Mouse (Mus musculus): ENCODE measurements around the gene Doc2b. TPM values are rescaled to one million over a fixed set of nuclear protein-coding genes. Genes with fewer than 3 reads are reported as not detected.

The Doc2b gene
- 2.9 and 3.7 TPM in 2 replicates for polyA plus RNA-seq (2014; fragmentation: Nextera tagmentation; extraction: Ambion mirVana)

GRCm38 (mm10) chr11:75796029-75796445, at the start of gene Doc2b:
Doc2b (minus strand) TSS chr11:75796049.
- Histone ChIP-seq H3K36me3 (replicated peaks; ENCODE audit: control insufficient read depth, insufficient read depth) (no peaks in the 10 kb centered on the region), H3K27ac (no peak within 1 kb of the TSS), H3K9ac (peak within 1 kb of the TSS; percentile 58), H3K4me1 (replicated peaks; ENCODE audit: control insufficient read depth, insufficient read depth, low read length) (peaks cover 7% of the 10 kb centered on the region; the same call in 1 of the 2 replicates), H3K27me3 (ENCODE audit: control insufficient read depth, insufficient read depth, low read length) (peaks cover 43% of the 10 kb centered on the region), H3K4me2 (replicated peaks) (peak within 1 kb of the TSS; percentile 64), H3K4me3 (replicated peaks; ENCODE audit: low read length) (peak within 1 kb of the TSS; percentile 50), H3K9me3 (ENCODE audit: control insufficient read depth, low read length) (no peaks in the 10 kb centered on the region)
- peak; percentile 87 for ATAC-seq (ENCODE audit: low FRiP score)
- 6% methylated on average over 22 of the region's 37 CpGs for WGBS
- DNase-seq (ENCODE audit: low spot score): peak; percentile 68

GRCm38 (mm10) chr11:75842904-75843619, 47.2 kb upstream of the Doc2b start:
- no peak overlapping the region for H3K27ac ChIP-seq
- no peaks in the 10 kb centered on the region for H3K36me3 ChIP-seq (replicated peaks; ENCODE audit: control insufficient read depth, insufficient read depth)
- no peak overlapping the region for H3K4me3 ChIP-seq (replicated peaks; ENCODE audit: low read length)
- no peak overlapping the region for H3K9ac ChIP-seq
- no peaks in the 10 kb centered on the region for H3K27me3 ChIP-seq (ENCODE audit: control insufficient read depth, insufficient read depth, low read length)
- no peak overlapping the region for H3K4me2 ChIP-seq (replicated peaks)
- peaks cover 15% of the 10 kb centered on the region for H3K4me1 ChIP-seq (replicated peaks; ENCODE audit: control insufficient read depth, insufficient read depth, low read length)
- no peak for ATAC-seq (ENCODE audit: low FRiP score)
- WGBS: 62% methylated on average over 4 of the region's 4 CpGs
- H3K9me3 ChIP-seq (ENCODE audit: control insufficient read depth, low read length): no peaks in the 10 kb centered on the region
- DNase-seq (ENCODE audit: low spot score): no peak

GRCm38 (mm10) chr11:75841503-75841902, 45.7 kb upstream of the Doc2b start:
- Histone ChIP-seq H3K4me3 (replicated peaks; ENCODE audit: low read length) (no peak overlapping the region), H3K4me2 (replicated peaks) (no peak overlapping the region), H3K4me1 (replicated peaks; ENCODE audit: control insufficient read depth, insufficient read depth, low read length) (peaks cover 11% of the 10 kb centered on the region), H3K36me3 (replicated peaks; ENCODE audit: control insufficient read depth, insufficient read depth) (no peaks in the 10 kb centered on the region), H3K27me3 (ENCODE audit: control insufficient read depth, insufficient read depth, low read length) (no peaks in the 10 kb centered on the region), H3K9me3 (ENCODE audit: control insufficient read depth, low read length) (no peaks in the 10 kb centered on the region), H3K9ac (no peak overlapping the region), H3K27ac (no peak overlapping the region)
- 56% methylated on average over 3 of the region's 3 CpGs for WGBS
- ATAC-seq (ENCODE audit: low FRiP score): no peak
- no peak for DNase-seq (ENCODE audit: low spot score)

DNA sequence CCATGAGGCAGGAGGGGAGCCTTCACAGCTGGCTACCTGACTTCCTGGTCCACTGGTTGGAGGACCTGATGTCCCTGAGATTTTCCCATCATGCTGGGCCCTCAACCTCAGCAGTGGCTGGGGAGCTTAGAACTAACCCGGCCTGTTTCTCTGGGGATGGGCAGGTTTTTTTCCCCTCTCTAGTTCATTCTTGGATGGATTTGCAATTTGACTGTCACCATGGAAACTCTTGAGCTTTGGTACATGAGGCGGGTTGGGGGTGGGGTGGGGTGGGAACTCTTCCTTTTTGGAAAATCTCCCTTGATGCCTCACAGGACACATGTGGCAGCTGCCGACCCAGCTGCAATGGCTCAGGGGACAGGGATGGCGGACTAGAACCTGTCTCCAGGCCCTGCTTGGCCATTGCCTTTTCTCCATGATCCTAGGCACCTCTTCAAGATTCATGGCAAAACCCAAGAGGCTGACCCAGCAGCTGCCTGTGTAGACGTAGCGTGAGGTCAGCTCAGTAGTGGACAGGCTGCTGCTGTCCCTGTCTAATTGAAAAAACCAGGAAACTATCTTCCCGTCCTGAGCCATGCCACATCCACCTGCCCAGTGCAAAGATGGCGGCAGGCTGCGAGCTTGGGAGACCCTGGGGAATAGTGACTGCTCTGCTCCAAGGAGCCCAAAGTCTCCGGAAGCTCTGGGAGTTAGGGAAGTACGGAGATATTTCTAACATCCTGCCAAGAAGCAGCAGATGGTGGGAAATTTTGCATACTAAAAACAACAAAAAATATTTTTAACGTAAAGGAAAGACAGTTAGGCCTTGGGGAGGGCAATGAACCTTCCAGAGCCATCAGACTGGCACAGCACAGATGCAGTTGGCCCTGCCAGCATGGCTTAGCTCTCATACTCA, 43.9 kb upstream of the Doc2b start:
- DNase-seq (ENCODE audit: low spot score) (no peak), ATAC-seq (ENCODE audit: low FRiP score) (no peak)
- no peak overlapping the region for H3K27ac ChIP-seq
- no peak overlapping the region for H3K9ac ChIP-seq
- H3K9me3 ChIP-seq (ENCODE audit: control insufficient read depth, low read length): no peaks in the 10 kb centered on the region
- H3K36me3 ChIP-seq (replicated peaks; ENCODE audit: control insufficient read depth, insufficient read depth): no peaks in the 10 kb centered on the region
- H3K4me3 ChIP-seq (replicated peaks; ENCODE audit: low read length): no peak overlapping the region
- no peak overlapping the region for H3K4me2 ChIP-seq (replicated peaks)
- H3K27me3 ChIP-seq (ENCODE audit: control insufficient read depth, insufficient read depth, low read length): no peaks in the 10 kb centered on the region
- H3K4me1 ChIP-seq (replicated peaks; ENCODE audit: control insufficient read depth, insufficient read depth, low read length): peaks cover 11% of the 10 kb centered on the region; the same call in 1 of the 2 replicates
- 65% methylated on average over 12 of the region's 12 CpGs for WGBS

- H3K4me3 ChIP-seq (replicated peaks; ENCODE audit: low read length): no peak overlapping the region
- no peaks in the 10 kb centered on the region for H3K9me3 ChIP-seq (ENCODE audit: control insufficient read depth, low read length)
- ATAC-seq (ENCODE audit: low FRiP score) (no peak), DNase-seq (ENCODE audit: low spot score) (no peak)
- H3K4me2 ChIP-seq (replicated peaks): no peak overlapping the region
- H3K9ac ChIP-seq: no peak overlapping the region
- peaks cover 11% of the 10 kb centered on the region; the same call in 1 of the 2 replicates for H3K4me1 ChIP-seq (replicated peaks; ENCODE audit: control insufficient read depth, insufficient read depth, low read length)
- no peaks in the 10 kb centered on the region for H3K36me3 ChIP-seq (replicated peaks; ENCODE audit: control insufficient read depth, insufficient read depth)
- H3K27me3 ChIP-seq (ENCODE audit: control insufficient read depth, insufficient read depth, low read length): no peaks in the 10 kb centered on the region
- H3K27ac ChIP-seq: no peak overlapping the region
- WGBS: 77% methylated on average over 10 of the region's 10 CpGs
Observed at GRCm38 (mm10) chr11:75838861-75839426, 43.1 kb upstream of the Doc2b start.

- H3K27me3 ChIP-seq (ENCODE audit: control insufficient read depth, insufficient read depth, low read length): no peaks in the 10 kb centered on the region
- H3K4me3 ChIP-seq (replicated peaks; ENCODE audit: low read length): no peak overlapping the region
- H3K9me3 ChIP-seq (ENCODE audit: control insufficient read depth, low read length): no peaks in the 10 kb centered on the region
- H3K4me2 ChIP-seq (replicated peaks): no peak overlapping the region
- H3K9ac ChIP-seq: no peak overlapping the region
- H3K27ac ChIP-seq: no peak overlapping the region
- no peak for ATAC-seq (ENCODE audit: low FRiP score)
- H3K36me3 ChIP-seq (replicated peaks; ENCODE audit: control insufficient read depth, insufficient read depth): no peaks in the 10 kb centered on the region
- DNase-seq (ENCODE audit: low spot score): no peak
- H3K4me1 ChIP-seq (replicated peaks; ENCODE audit: control insufficient read depth, insufficient read depth, low read length): peaks cover 6% of the 10 kb centered on the region; the same call in 1 of the 2 replicates
- WGBS: 59% methylated on average over 9 of the region's 11 CpGs
Observed at GRCm38 (mm10) chr11:75836240-75836610, 40.4 kb upstream of the Doc2b start.

DNA sequence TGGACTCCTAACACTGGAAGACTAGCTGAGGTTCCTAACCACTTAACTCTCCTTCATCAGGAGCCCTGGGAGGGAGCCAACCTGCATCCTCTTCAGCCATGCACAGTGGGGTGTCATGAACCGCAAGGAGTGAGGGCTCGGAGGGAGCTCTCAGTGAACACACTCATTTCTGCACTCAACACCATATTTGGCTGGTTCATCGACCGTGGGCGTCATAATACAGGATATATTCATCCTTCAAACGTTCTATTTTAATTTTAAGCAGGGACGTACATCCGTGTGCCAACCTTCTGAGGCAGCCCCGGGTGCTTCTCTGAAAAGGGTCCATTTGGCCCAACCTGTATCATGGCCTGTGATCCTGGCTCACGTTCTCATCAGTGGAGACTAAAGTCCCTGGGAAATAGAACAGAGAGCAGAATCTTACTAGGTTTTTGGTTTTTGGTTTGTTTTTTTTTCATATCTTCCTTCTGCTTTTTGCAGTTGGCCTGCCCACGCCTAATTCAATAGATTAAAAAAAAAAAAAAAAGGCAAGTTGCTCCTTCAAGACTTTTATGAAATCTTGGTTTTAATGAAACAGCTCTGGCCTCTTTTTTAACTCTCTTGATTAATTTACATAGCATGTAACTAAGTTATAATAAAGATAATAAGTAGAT, 39.9 kb upstream of the Doc2b start:
- WGBS: 81% methylated on average over 11 of the region's 11 CpGs
- 0 out of 2 replicates have a peak, but pooled peaks cover 6% of the 10 kb centered on the region for H3K4me1 ChIP-seq (replicated peaks; ENCODE audit: control insufficient read depth, insufficient read depth, low read length)
- H3K9me3 ChIP-seq (ENCODE audit: control insufficient read depth, low read length): no peaks in the 10 kb centered on the region
- no peaks in the 10 kb centered on the region for H3K36me3 ChIP-seq (replicated peaks; ENCODE audit: control insufficient read depth, insufficient read depth)
- no peak for DNase-seq (ENCODE audit: low spot score)
- no peak for ATAC-seq (ENCODE audit: low FRiP score)
- H3K4me2 ChIP-seq (replicated peaks): no peak overlapping the region
- no peak overlapping the region for H3K4me3 ChIP-seq (replicated peaks; ENCODE audit: low read length)
- H3K9ac ChIP-seq: no peak overlapping the region
- no peaks in the 10 kb centered on the region for H3K27me3 ChIP-seq (ENCODE audit: control insufficient read depth, insufficient read depth, low read length)
- H3K27ac ChIP-seq: no peak overlapping the region

DNA sequence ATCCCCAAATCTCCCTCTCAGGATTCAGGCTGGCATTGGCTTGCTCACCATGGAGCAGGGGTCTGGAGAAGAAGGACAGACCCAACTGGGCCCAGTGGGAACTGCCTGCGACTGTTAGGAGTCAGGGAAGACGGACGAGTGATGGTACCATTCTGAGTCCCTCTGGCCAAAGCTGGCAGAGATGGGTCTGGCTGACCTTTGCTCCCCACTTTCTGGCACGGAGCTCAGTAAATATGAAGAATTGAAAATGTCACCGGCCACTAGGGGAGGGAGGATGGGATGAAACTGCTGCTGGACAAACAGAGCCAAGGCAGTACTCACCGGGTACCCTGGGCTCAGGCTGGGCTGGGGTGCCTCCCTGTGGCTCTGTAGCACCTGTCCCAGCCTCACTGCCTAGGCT, 37.2 kb upstream of the Doc2b start:
- no peak overlapping the region for H3K27ac ChIP-seq
- WGBS: 79% methylated on average over 6 of the region's 6 CpGs
- H3K4me2 ChIP-seq (replicated peaks): no peak overlapping the region
- no peak overlapping the region for H3K4me3 ChIP-seq (replicated peaks; ENCODE audit: low read length)
- no peak for ATAC-seq (ENCODE audit: low FRiP score)
- H3K36me3 ChIP-seq (replicated peaks; ENCODE audit: control insufficient read depth, insufficient read depth): no peaks in the 10 kb centered on the region
- H3K27me3 ChIP-seq (ENCODE audit: control insufficient read depth, insufficient read depth, low read length): no peaks in the 10 kb centered on the region
- DNase-seq (ENCODE audit: low spot score): no peak
- no peaks in the 10 kb centered on the region for H3K4me1 ChIP-seq (replicated peaks; ENCODE audit: control insufficient read depth, insufficient read depth, low read length)
- no peaks in the 10 kb centered on the region for H3K9me3 ChIP-seq (ENCODE audit: control insufficient read depth, low read length)
- no peak overlapping the region for H3K9ac ChIP-seq

DNA sequence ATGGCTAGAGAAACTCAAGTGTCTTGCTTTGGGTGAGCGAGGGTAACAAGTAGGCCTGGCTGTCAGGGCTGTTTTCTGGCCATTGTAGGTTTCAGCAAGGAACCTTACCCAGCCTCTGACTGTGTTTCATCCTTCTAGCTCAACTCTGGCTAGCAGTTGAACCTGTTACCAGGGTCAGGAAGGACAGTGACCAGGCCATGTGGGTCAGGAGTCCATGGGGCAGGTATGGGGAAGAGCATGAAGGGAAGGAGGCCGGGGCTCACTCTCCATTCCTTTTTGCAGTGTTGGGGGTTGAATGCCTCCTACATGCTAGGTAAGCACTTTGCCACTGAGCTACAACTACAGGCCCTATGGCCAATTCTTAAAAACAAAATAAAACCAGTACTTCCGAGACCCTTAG, 34.5 kb upstream of the Doc2b start:
- H3K36me3 ChIP-seq (replicated peaks; ENCODE audit: control insufficient read depth, insufficient read depth): no peaks in the 10 kb centered on the region
- no peak overlapping the region for H3K27ac ChIP-seq
- H3K27me3 ChIP-seq (ENCODE audit: control insufficient read depth, insufficient read depth, low read length): no peaks in the 10 kb centered on the region
- DNase-seq (ENCODE audit: low spot score): no peak
- no peak for ATAC-seq (ENCODE audit: low FRiP score)
- H3K9ac ChIP-seq: no peak overlapping the region
- H3K4me3 ChIP-seq (replicated peaks; ENCODE audit: low read length): no peak overlapping the region
- H3K4me1 ChIP-seq (replicated peaks; ENCODE audit: control insufficient read depth, insufficient read depth, low read length): no peaks in the 10 kb centered on the region
- no peak overlapping the region for H3K4me2 ChIP-seq (replicated peaks)
- WGBS: 90% methylated on average over 3 of the region's 3 CpGs
- H3K9me3 ChIP-seq (ENCODE audit: control insufficient read depth, low read length): no peaks in the 10 kb centered on the region

Data from hindbrain, embryonic 14.5 days (tissue).